Mouse (Mus musculus) forebrain, embryonic 10.5 days (tissue): ENCODE data around the gene Poll. TPM values are rescaled to one million over a fixed set of nuclear protein-coding genes. Genes with fewer than 3 reads are reported as not detected.

Source experiments
- DNase-seq: peaks from one replicate; pipeline ENCODE4 v3.0.0-alpha.2; 2017; ENCODE audit warnings: low spot score; ENCODE audit errors: extremely low spot score
- H3K27ac ChIP-seq: fragments of 300-500 bp; sonication (generic); 2 replicates; pipeline ENCODE4 v1.5.1; 2016; ENCODE audit warnings: mild to moderate bottlenecking
- H3K27me3 ChIP-seq: fragments of 300-500 bp; sonication (generic); 2 replicates; pipeline ENCODE4 v1.6.1; 2016; ENCODE audit warnings: mild to moderate bottlenecking; ENCODE audit not compliant: poor library complexity, severe bottlenecking
- H3K36me3 ChIP-seq: fragments of 300-500 bp; sonication (generic); replicated peaks from 2 replicates; pipeline ENCODE4 v1.6.1; 2016; ENCODE audit warnings: mild to moderate bottlenecking, moderate library complexity
- H3K4me1 ChIP-seq: fragments of 300-500 bp; sonication (generic); 2 replicates; pipeline ENCODE4 v1.6.1; 2016
- H3K4me3 ChIP-seq: fragments of 300-500 bp; sonication (generic); 2 replicates; pipeline ENCODE4 v1.5.1; 2016; ENCODE audit warnings: mild to moderate bottlenecking, moderate library complexity
- H3K9me3 ChIP-seq: fragments of 300-500 bp; sonication (generic); 2 replicates; pipeline ENCODE4 v1.6.1; 2016; ENCODE audit warnings: mild to moderate bottlenecking, moderate library complexity
- WGBS: fragments of 180-500 bp; shearing (Covaris S2); methylation state at CpG from one replicate; pipeline ENCODE4 v1.1.7; 2016; 5-methylcytosine and 5-hydroxymethylcytosine counted together
- polyA plus RNA-seq: library from polyadenylated mRNA; unstranded; fragments of >200 nt; fragmentation: Nextera tagmentation; extraction: Ambion mirVana; gene quantifications from 2 replicates; pipeline ENCODE4 v1.2.1, GENCODE M21; 2016

Gene Poll
- polyA plus RNA-seq: 25.7 and 26.6 TPM in 2 replicates

DNA sequence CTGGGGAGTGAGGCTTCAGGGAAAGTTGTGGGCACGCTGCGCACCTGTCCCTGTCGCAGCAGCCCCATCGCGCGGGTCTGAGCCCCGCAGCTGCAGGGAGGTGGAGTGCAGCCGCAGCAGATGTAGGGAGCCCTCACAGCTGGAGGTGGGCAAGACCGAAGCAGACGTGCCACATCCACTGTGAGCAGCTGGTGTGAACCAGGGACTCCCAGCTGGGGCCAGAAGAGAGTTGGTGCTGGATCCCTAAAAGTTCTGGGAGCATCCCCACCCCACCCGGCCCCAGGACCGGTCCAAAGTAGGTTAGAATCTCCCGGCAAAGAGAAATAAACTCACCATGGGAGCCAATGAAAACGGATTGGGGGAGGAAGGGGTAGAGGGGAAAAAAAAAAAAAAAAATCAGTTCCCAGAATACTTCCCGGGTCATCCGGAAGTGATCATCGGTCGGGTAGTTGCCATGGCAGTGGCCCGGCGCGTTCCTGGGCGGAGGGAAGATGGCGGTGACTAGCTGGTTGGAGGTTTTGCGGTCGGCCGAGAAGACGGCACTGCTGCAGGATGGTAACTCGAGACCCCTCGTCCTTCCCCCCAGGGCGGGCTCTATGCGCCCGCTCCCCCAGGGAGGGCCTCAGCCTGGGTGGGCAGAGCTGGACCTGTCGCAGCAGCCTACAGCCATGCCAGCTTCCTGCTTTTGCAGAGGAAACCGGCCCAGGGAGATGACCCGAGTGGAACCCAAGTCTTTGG lies at the start of gene Poll, which contains the start of gene Gm17018:
Gene Poll (minus strand): TSS at position 379 of the 738 bp plus-strand sequence.
Gene Gm17018 (plus strand): TSS at position 463 of the 738 bp plus-strand sequence.
- Histone ChIP-seq H3K27me3 (peaks cover 22% of the 10 kb centered on the region), H3K36me3 (peaks cover 23% of the 10 kb centered on the region), H3K9me3 (no peaks in the 10 kb centered on the region), H3K4me1 (peaks cover 35% of the 10 kb centered on the region), H3K4me3 (peak within 1 kb of the TSS; percentile 88), H3K27ac (peak within 1 kb of the TSS; percentile 90)
- WGBS: under 1% methylated on average over 35 of the region's 35 CpGs
- DNase-seq: peak; percentile 89

- peaks cover 100% of the 10 kb centered on the region for H3K27me3 ChIP-seq
- 90% methylated on average over 13 of the region's 13 CpGs for WGBS
Observed at GRCm38 (mm10) chr19:45608648-45609339, 48.5 kb upstream of the Poll start.

GRCm38 (mm10) chr19:45607479-45607878 lies 47.1 kb upstream of the Poll start:
- Histone ChIP-seq H3K4me3 (peak overlapping the region; percentile 11; the same call in 1 of the 2 replicates), H3K36me3 (no peaks in the 10 kb centered on the region), H3K27ac (peak overlapping the region; percentile 78), H3K9me3 (no peaks in the 10 kb centered on the region), H3K27me3 (peaks cover 100% of the 10 kb centered on the region), H3K4me1 (peaks cover 36% of the 10 kb centered on the region)
- peak; percentile 61 for DNase-seq
- WGBS: 12% methylated on average over 7 of the region's 7 CpGs

More at GRCm38 (mm10) chr19:45608648-45609339, 48.5 kb upstream of the Poll start:
- H3K27ac ChIP-seq: 0 out of 2 replicates have a peak overlapping the region, but pooled peaks have one; percentile 18
- DNase-seq: no peak
- no peaks in the 10 kb centered on the region for H3K9me3 ChIP-seq
- H3K4me1 ChIP-seq: peaks cover 43% of the 10 kb centered on the region
- no peaks in the 10 kb centered on the region for H3K36me3 ChIP-seq
- no peak overlapping the region for H3K4me3 ChIP-seq

- H3K27ac ChIP-seq: peak overlapping the region; percentile 78; the same call in 1 of the 2 replicates
- 65% methylated on average over 4 of the region's 4 CpGs for WGBS
- H3K27me3 ChIP-seq: peaks cover 100% of the 10 kb centered on the region
Observed at GRCm38 (mm10) chr19:45606701-45607100, 46.4 kb upstream of the Poll start.

DNA sequence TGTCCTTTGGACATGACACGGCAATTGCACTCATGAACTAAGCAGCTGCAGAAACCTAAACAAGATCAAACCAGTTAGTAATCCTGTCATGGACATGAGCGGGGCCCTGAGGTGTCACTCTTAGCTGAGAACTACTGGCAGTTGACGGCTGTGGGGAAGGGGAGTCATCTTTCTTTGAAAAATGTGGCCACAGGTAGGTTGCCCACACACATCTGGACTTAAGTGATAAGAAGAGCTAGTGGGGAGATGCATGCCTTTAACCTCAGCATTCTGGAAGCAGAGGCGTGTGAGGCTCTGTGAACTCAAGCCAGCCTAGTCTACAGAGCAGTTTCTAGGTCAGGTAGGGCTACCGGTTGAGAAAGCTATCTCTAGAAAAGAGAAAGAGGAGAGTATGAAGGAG lies 42.3 kb upstream of the Poll start:
- DNase-seq: no peak
- Histone ChIP-seq H3K27ac (no peak overlapping the region), H3K4me3 (no peak overlapping the region), H3K4me1 (peaks cover 14% of the 10 kb centered on the region), H3K9me3 (no peaks in the 10 kb centered on the region; the same call in 1 of the 2 replicates), H3K36me3 (peaks cover 7% of the 10 kb centered on the region), H3K27me3 (peaks cover 100% of the 10 kb centered on the region)
- 92% methylated on average over 5 of the region's 5 CpGs for WGBS

More at GRCm38 (mm10) chr19:45606701-45607100, 46.4 kb upstream of the Poll start:
- Histone ChIP-seq H3K9me3 (no peaks in the 10 kb centered on the region), H3K36me3 (peaks cover 6% of the 10 kb centered on the region), H3K4me3 (no peak overlapping the region), H3K4me1 (peaks cover 28% of the 10 kb centered on the region)
- DNase-seq: peak; percentile 37

DNA sequence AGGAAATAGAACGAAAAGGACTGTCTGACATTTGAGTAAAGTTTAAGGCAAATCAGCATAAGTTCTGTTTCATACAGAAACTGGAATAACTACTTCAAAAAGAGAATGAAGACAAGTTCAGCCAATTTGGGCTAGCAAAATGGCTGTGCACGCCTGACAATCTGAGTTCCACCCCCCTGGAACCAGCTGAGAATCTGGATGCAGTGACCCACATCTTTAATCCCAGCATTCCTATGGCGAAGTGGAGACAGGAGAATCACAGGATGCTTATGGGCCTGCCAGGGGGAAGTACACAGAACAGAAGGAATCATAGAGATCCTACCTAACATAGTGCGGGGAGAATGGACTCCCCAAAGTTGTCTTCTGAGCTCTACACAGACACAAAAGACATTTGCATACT lies 36.8 kb upstream of the Poll start:
- DNase-seq: no peak

GRCm38 (mm10) chr19:45596434-45596833 lies 36.1 kb upstream of the Poll start:
- no peak overlapping the region for H3K27ac ChIP-seq
- 58% methylated on average over 6 of the region's 6 CpGs for WGBS
- peaks cover 100% of the 10 kb centered on the region for H3K27me3 ChIP-seq
- DNase-seq: peak; percentile 33
- H3K36me3 ChIP-seq: no peaks in the 10 kb centered on the region
- H3K4me1 ChIP-seq: peaks cover 39% of the 10 kb centered on the region
- H3K9me3 ChIP-seq: no peaks in the 10 kb centered on the region; the same call in 1 of the 2 replicates
- H3K4me3 ChIP-seq: no peak overlapping the region

More for the DNA sequence above, 36.8 kb upstream of the Poll start:
- Histone ChIP-seq H3K4me3 (no peak overlapping the region), H3K27me3 (peaks cover 100% of the 10 kb centered on the region), H3K27ac (no peak overlapping the region), H3K4me1 (peaks cover 39% of the 10 kb centered on the region), H3K9me3 (no peaks in the 10 kb centered on the region; the same call in 1 of the 2 replicates), H3K36me3 (peaks cover 4% of the 10 kb centered on the region)
- 67% methylated on average over 4 of the region's 4 CpGs for WGBS

GRCm38 (mm10) chr19:45596019-45596418 lies 35.7 kb upstream of the Poll start:
- Histone ChIP-seq H3K4me1 (peaks cover 39% of the 10 kb centered on the region), H3K4me3 (no peak overlapping the region), H3K27me3 (peaks cover 100% of the 10 kb centered on the region), H3K36me3 (no peaks in the 10 kb centered on the region), H3K9me3 (no peaks in the 10 kb centered on the region; the same call in 1 of the 2 replicates), H3K27ac (no peak overlapping the region)
- DNase-seq: peak; percentile 50
- 18% methylated on average over 7 of the region's 7 CpGs for WGBS

- WGBS: 85% methylated on average over 6 of the region's 6 CpGs
- peaks cover 39% of the 10 kb centered on the region for H3K4me1 ChIP-seq
- peaks cover 100% of the 10 kb centered on the region for H3K27me3 ChIP-seq
- no peak overlapping the region for H3K4me3 ChIP-seq
- H3K9me3 ChIP-seq: no peaks in the 10 kb centered on the region; the same call in 1 of the 2 replicates
- H3K27ac ChIP-seq: no peak overlapping the region
- DNase-seq: no peak
- H3K36me3 ChIP-seq: no peaks in the 10 kb centered on the region
Observed at GRCm38 (mm10) chr19:45595481-45595880, 35.1 kb upstream of the Poll start.

- no peaks in the 10 kb centered on the region; the same call in 1 of the 2 replicates for H3K9me3 ChIP-seq
- 92% methylated on average over 7 of the region's 7 CpGs for WGBS
- peaks cover 100% of the 10 kb centered on the region for H3K27me3 ChIP-seq
- H3K4me1 ChIP-seq: peaks cover 39% of the 10 kb centered on the region
- H3K27ac ChIP-seq: no peak overlapping the region
- no peak overlapping the region for H3K4me3 ChIP-seq
- H3K36me3 ChIP-seq: no peaks in the 10 kb centered on the region
- no peak for DNase-seq
Observed at GRCm38 (mm10) chr19:45594079-45594478, 33.7 kb upstream of the Poll start.

- peaks cover 100% of the 10 kb centered on the region for H3K27me3 ChIP-seq
- WGBS: 94% methylated on average over 9 of the region's 9 CpGs
Observed at GRCm38 (mm10) chr19:45592916-45593315, 32.6 kb upstream of the Poll start.

DNA sequence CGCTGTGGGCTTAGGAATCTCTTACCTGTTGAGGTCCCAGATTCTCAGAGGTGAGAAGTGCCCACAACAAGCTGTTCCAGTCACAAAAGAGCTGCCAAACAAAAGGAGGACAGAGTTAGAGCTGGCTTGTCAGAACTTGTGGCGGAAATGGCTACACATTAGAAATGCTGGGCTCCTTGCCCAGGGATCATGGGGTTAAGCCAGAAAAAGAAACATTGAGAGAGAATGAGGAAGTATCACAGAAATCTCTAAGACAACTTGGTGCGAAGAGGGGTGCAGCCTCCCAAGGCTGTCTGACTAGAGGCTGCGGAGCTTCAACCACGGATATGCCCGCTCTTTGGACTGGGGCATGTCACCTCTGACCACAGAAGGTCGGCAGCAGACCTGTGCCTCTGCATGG lies 31.4 kb upstream of the Poll start:
- no peaks in the 10 kb centered on the region for H3K9me3 ChIP-seq
- no peak overlapping the region for H3K4me3 ChIP-seq
- DNase-seq: no peak
- peaks cover 39% of the 10 kb centered on the region for H3K4me1 ChIP-seq
- H3K27me3 ChIP-seq: peaks cover 100% of the 10 kb centered on the region
- H3K36me3 ChIP-seq: no peaks in the 10 kb centered on the region
- WGBS: 89% methylated on average over 7 of the region's 7 CpGs
- no peak overlapping the region for H3K27ac ChIP-seq

More at GRCm38 (mm10) chr19:45592916-45593315, 32.6 kb upstream of the Poll start:
- DNase-seq: no peak
- peaks cover 39% of the 10 kb centered on the region for H3K4me1 ChIP-seq
- H3K27ac ChIP-seq: no peak overlapping the region
- no peaks in the 10 kb centered on the region for H3K9me3 ChIP-seq
- H3K4me3 ChIP-seq: no peak overlapping the region
- H3K36me3 ChIP-seq: no peaks in the 10 kb centered on the region
